Mouse (Mus musculus): ENCODE data around the gene Sgms2. TPM values are rescaled to one million over a fixed set of nuclear protein-coding genes. Genes with fewer than 3 reads are reported as not detected.

Gene Sgms2
- polyA plus RNA-seq, 1 experiment from 2014 or later = 0.87 TPM

DNA sequence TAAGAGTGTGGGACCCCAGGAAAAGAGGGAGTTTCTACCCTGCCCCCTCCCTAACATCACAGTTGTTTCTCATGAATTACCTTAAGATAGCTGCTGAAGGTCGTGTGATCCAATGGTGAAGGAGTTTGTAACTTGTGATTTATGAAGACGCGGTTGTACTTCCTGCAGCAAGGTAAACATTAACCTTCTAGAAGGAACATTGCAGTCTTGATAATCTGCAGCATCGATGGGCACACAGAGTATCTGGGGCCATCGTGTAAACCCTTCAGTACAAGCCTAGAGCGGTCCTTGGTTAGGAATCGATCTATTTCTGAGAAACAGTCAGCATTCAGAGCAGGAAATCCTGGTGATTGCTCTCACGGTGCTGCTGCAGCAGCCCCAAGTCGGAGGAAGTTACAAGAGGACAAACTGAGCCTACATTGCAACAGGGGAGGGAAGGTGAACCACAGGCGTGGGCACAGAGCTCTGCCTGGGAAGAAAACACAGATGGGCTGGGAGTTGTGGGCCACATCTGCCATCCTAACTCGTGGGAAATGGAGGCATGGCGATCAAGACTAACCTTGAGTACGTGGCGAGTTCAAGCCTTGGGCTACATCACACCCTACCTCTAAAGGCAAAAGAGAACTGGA, 13.5 kb upstream of the Sgms2 start:
- H3K4me2 ChIP-seq = no peak overlapping the region
- no peak overlapping the region for H3K4me3 ChIP-seq
- H3K27me3 ChIP-seq (replicated peaks) = no peaks in the 10 kb centered on the region
- no peak overlapping the region for H3K9ac ChIP-seq
- H3K36me3 ChIP-seq = no peaks in the 10 kb centered on the region
- no peaks in the 10 kb centered on the region for H3K9me3 ChIP-seq (replicated peaks)
- WGBS = 71% methylated on average over 14 of the region's 14 CpGs
- H3K27ac ChIP-seq (ENCODE audit: poor library complexity, severe bottlenecking) = no peak overlapping the region
- H3K4me1 ChIP-seq (replicated peaks) = no peaks in the 10 kb centered on the region
- ATAC-seq (ENCODE audit: insufficient number of reproducible peaks, low FRiP score) = no peak

DNA sequence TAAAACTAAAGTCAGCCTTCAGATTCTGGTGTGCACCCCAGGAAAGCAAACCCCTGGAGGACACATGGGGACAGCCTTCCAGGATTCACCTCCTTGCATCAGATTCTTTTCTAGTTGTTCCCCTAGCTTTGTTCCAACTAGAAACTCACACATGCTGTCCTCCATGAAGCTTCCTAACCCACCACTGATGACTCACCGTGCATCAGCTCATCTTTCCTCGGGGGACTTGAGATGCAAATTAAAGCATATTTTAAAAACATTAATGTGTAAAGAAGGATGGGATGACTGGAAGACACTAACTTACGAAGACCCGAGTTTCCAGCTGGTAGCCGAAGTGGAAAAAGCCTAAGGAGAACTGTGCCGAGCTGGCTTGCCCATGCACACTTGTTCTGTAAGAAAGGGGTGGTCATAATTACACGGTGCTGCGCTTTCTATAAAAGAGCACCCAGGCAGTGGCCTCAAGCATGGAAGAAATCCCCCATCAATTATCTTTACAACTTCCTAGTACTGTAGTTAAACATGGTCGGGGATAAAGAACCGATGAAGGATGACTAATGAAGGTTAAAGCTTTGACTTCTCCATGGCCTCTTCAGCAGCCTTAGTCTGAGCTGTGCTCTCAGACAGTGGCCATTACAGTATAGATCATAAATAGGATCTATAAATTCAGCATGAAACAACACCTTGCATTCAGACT, 10.6 kb upstream of the Sgms2 start:
- Histone ChIP-seq H3K36me3 (no peaks in the 10 kb centered on the region), H3K27ac (ENCODE audit: poor library complexity, severe bottlenecking) (no peak overlapping the region), H3K9ac (no peak overlapping the region), H3K4me2 (no peak overlapping the region), H3K4me1 (replicated peaks) (no peaks in the 10 kb centered on the region), H3K27me3 (replicated peaks) (no peaks in the 10 kb centered on the region), H3K9me3 (replicated peaks) (no peaks in the 10 kb centered on the region), H3K4me3 (no peak overlapping the region)
- WGBS = 82% methylated on average over 10 of the region's 10 CpGs
- ATAC-seq (ENCODE audit: insufficient number of reproducible peaks, low FRiP score) = no peak

DNA sequence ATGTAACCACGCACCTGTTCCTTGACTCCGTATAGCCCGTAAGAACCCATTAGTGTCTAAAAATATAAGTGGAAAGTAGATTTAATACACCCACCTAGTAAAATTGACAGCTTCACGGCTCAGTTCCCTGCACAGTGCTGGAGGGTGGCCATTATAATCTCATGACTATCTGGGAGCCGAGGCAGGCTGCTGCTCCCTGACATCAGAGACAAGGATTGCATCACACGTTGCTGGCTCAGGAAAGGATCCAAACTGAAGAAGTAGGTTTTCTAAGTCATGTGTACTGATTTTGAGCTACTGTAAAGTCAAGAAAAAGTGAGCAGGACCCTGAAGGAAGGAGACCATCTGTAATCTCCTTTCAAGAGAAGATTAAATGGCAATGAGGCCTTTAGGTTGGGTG, 8.4 kb upstream of the Sgms2 start:
- no peak overlapping the region for H3K9ac ChIP-seq
- H3K27me3 ChIP-seq (replicated peaks) = 0 out of 2 replicates have a peak, but pooled peaks cover 10% of the 10 kb centered on the region
- no peaks in the 10 kb centered on the region for H3K36me3 ChIP-seq
- H3K4me2 ChIP-seq = no peak overlapping the region
- H3K4me3 ChIP-seq = no peak overlapping the region
- WGBS = 77% methylated on average over 6 of the region's 6 CpGs
- H3K4me1 ChIP-seq (replicated peaks) = no peaks in the 10 kb centered on the region
- ATAC-seq (ENCODE audit: insufficient number of reproducible peaks, low FRiP score) = no peak
- no peaks in the 10 kb centered on the region for H3K9me3 ChIP-seq (replicated peaks)
- no peak overlapping the region for H3K27ac ChIP-seq (ENCODE audit: poor library complexity, severe bottlenecking)

DNA sequence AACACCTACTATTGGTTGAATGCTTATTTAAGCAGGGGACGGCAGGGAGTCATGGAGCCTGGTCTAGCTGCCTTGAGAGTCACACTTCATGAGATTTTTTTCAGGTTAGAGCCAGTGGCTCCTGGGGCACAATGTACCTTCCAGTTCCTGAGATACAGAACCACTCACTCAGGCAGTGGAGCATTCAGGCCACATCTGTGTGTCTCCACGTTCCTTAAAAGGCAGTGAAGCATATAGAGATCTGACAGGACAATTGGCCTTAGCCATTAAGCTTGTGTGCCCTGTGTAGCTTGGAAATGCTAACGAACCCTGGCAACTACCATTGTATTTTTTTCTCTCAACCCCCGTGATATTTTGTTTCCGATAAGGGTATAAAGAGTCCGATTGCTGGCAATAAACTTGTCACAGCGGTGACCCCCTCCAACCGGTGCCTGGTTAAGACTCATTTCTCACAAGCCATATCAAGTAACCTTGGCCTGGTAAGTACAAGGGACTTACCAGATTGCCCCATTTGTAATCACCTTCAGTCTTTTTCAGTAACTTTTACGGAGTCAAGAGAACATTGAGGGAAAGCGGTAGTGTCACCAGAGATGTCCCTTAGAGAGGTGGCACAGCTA, 5.4 kb upstream of the Sgms2 start:
- H3K4me2 ChIP-seq = no peak overlapping the region
- no peak for ATAC-seq (ENCODE audit: insufficient number of reproducible peaks, low FRiP score)
- no peaks in the 10 kb centered on the region for H3K9me3 ChIP-seq (replicated peaks)
- no peaks in the 10 kb centered on the region for H3K36me3 ChIP-seq
- WGBS = 80% methylated on average over 10 of the region's 10 CpGs
- H3K27me3 ChIP-seq (replicated peaks) = 0 out of 2 replicates have a peak, but pooled peaks cover 21% of the 10 kb centered on the region
- no peak overlapping the region for H3K27ac ChIP-seq (ENCODE audit: poor library complexity, severe bottlenecking)
- no peak overlapping the region for H3K4me3 ChIP-seq
- no peak overlapping the region for H3K9ac ChIP-seq
- no peaks in the 10 kb centered on the region for H3K4me1 ChIP-seq (replicated peaks)

DNA sequence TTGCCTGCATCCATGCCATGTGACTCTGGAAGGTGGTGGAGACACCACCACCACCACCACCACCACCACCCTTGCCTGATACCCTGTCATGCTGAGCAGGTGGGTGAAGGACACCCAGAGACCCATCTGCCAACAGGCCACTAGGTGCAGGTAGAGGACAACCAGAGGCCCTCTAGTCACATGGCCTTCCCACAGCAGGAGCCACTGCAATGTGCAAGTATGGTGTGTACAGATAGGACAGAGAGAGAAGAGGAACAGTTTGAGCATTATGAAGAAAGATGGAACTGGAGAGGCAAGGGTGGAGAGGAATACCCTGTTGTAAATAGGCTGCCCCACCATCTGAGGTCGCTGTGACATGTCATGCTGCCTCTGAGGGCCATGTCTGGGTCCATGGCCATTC, 3.9 kb upstream of the Sgms2 start:
- Histone ChIP-seq H3K9me3 (replicated peaks) (no peaks in the 10 kb centered on the region), H3K36me3 (no peaks in the 10 kb centered on the region), H3K4me2 (no peak overlapping the region), H3K4me1 (replicated peaks) (peaks cover 6% of the 10 kb centered on the region; the same call in 1 of the 2 replicates), H3K27me3 (replicated peaks) (peaks cover 31% of the 10 kb centered on the region), H3K27ac (ENCODE audit: poor library complexity, severe bottlenecking) (no peak overlapping the region), H3K4me3 (no peak overlapping the region), H3K9ac (no peak overlapping the region)
- ATAC-seq (ENCODE audit: insufficient number of reproducible peaks, low FRiP score) = no peak
- 63% methylated on average over 1 of the region's 1 CpGs for WGBS

DNA sequence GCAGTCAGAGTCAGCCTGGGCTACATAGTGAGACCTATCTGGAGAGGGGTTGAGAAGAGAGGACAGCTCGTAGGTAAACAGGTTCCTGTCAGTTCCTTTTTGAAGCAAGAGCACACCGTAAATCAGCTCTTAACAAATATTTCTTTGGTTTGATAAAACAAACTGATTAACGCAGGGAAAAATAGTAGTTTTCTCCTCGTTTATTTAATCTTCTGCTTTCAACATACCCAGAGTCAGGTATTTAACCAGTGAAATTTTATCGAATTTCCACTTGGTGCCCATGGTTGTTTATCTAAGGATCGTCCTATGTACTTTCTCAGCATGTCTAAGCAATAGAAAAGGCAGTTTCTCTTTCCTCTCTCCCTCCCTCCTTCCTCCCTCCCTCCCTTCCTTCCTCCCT, 2.0 kb upstream of the Sgms2 start:
- H3K9ac ChIP-seq = no peak overlapping the region
- H3K36me3 ChIP-seq = no peaks in the 10 kb centered on the region
- WGBS = 45% methylated on average over 6 of the region's 6 CpGs
- ATAC-seq (ENCODE audit: insufficient number of reproducible peaks, low FRiP score) = no peak
- H3K4me1 ChIP-seq (replicated peaks) = peaks cover 6% of the 10 kb centered on the region; the same call in 1 of the 2 replicates
- H3K9me3 ChIP-seq (replicated peaks) = no peaks in the 10 kb centered on the region
- no peak overlapping the region for H3K27ac ChIP-seq (ENCODE audit: poor library complexity, severe bottlenecking)
- no peak overlapping the region for H3K4me3 ChIP-seq
- peaks cover 39% of the 10 kb centered on the region for H3K27me3 ChIP-seq (replicated peaks)
- H3K4me2 ChIP-seq = no peak overlapping the region

DNA sequence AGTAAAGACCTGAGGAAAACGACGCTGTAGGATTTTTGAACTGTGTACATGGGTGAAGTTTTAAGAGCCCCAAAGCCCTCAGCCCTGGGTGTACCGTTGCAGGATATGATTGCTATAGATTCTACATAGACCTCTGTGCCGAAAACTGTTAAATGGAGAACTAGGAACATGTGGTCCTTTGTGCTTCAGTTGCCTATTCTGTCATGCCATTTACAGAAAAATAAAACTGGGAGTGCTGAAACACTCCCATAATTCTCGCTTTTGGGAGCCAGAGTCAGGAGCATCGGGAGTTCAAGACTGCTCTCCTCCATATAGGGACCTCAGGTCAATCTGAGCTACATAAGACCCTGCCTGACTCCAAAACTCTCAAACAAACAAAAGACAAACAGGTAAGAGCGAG, 769 bp upstream of the Sgms2 start:
- Histone ChIP-seq H3K27me3 (replicated peaks) (peaks cover 51% of the 10 kb centered on the region), H3K27ac (ENCODE audit: poor library complexity, severe bottlenecking) (no peak overlapping the region), H3K4me2 (no peak overlapping the region), H3K9me3 (replicated peaks) (no peaks in the 10 kb centered on the region), H3K36me3 (no peaks in the 10 kb centered on the region), H3K9ac (no peak overlapping the region), H3K4me1 (replicated peaks) (peaks cover 6% of the 10 kb centered on the region; the same call in 1 of the 2 replicates), H3K4me3 (no peak overlapping the region)
- ATAC-seq (ENCODE audit: insufficient number of reproducible peaks, low FRiP score) = no peak
- 85% methylated on average over 7 of the region's 7 CpGs for WGBS

DNA sequence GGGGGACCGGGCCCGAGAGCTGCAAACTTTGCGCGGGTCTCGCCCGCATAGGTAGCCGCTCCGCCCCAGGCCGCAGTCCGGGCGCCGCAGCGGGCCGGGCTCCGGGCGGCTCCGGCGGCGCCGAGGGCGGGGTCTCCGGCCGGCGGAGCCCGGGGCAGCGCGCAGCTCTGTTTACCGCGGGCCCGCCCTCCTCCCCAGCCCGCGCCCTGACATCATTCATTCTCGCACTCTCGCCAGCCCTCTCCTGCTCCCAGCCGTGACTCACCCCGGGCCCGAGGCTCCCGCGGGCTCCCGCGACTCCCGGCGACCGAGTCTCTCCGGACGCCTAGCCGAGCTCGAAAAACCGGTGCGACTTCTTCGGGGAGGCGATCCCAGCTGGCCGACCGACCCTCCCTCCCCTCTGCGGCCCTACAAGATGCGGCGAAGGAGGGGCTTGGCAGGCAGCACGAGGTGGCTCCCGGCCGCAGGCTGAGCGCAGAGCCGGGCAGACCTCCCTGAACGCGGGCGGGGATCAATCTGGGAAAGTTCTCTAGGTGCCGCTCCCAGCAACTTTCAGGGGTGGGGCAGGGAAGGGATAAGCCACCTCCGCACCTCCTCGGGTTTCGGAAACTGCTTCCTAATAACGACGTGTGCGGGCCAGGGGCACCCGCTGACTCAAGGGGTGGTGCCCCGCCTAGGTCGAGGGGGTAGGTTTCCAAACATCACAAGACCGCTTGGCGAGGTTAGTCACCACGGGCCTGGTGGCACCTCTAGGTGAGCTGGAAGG, 885 bp downstream of the Sgms2 start:
- Histone ChIP-seq H3K9ac (peak overlapping the region; percentile 80), H3K36me3 (no peaks in the 10 kb centered on the region), H3K27me3 (replicated peaks) (peaks cover 48% of the 10 kb centered on the region), H3K4me2 (peak overlapping the region; percentile 96), H3K27ac (ENCODE audit: poor library complexity, severe bottlenecking) (no peak overlapping the region), H3K4me3 (peak overlapping the region; percentile 75), H3K9me3 (replicated peaks) (no peaks in the 10 kb centered on the region), H3K4me1 (replicated peaks) (peaks cover 6% of the 10 kb centered on the region; the same call in 1 of the 2 replicates)
- ATAC-seq (ENCODE audit: insufficient number of reproducible peaks, low FRiP score) = peak; percentile 89
- WGBS = under 1% methylated on average over 78 of the region's 78 CpGs

DNA sequence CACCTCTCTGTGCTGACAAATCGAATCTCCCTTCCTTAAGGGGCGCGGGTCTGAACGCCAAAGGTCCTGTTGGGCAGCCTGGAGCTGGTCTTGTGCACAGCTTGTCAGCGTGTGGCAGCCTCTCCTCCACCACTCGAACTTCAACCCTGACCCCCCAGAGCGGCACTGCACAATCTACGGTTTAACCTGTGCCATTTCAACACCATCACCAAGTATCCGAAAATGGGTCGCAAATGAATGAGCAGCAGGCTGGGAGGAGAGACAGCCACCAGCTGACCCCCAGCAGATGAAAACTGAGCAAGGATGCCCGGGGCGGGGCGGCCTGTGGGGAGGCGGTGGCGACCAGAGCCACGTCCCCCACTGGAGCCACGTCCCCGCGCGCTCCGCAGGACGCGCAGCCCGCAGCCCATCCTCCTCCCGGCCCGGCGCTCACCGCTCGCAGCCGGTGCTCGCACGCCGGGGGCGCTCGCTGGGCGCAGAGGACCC, 1.5 kb downstream of the Sgms2 start:
- Histone ChIP-seq H3K27me3 (replicated peaks) (peaks cover 42% of the 10 kb centered on the region), H3K9me3 (replicated peaks) (no peaks in the 10 kb centered on the region), H3K27ac (ENCODE audit: poor library complexity, severe bottlenecking) (no peak overlapping the region), H3K9ac (peak overlapping the region; percentile 80), H3K4me2 (peak overlapping the region; percentile 96), H3K4me3 (peak overlapping the region; percentile 75), H3K4me1 (replicated peaks) (peaks cover 6% of the 10 kb centered on the region; the same call in 1 of the 2 replicates), H3K36me3 (no peaks in the 10 kb centered on the region)
- ATAC-seq (ENCODE audit: insufficient number of reproducible peaks, low FRiP score) = peak; percentile 56
- under 1% methylated on average over 36 of the region's 36 CpGs for WGBS

DNA sequence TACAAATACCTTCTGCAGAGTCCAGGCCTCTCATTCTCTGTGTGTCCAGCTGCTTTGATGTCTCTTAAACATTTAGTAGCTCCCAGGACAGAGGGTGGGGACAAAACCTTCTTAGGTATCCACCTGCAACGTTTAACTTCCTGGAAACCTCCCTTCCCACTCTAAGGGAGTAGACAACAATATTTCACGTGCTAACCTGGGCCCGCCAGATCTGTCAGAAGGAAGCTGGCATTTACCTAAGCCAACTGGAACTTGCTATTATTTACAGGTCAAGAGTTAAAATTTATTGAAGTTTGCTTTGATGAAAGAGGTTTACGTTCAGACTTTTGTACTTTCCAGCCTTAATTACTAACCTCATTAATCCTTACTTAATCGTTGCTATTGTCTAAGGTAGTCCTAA, 2.2 kb downstream of the Sgms2 start:
- Histone ChIP-seq H3K27me3 (replicated peaks) (peaks cover 42% of the 10 kb centered on the region), H3K36me3 (no peaks in the 10 kb centered on the region), H3K27ac (ENCODE audit: poor library complexity, severe bottlenecking) (no peak overlapping the region), H3K4me2 (no peak overlapping the region; the same call in 1 of the 2 replicates), H3K4me1 (replicated peaks) (peaks cover 6% of the 10 kb centered on the region; the same call in 1 of the 2 replicates), H3K9me3 (replicated peaks) (no peaks in the 10 kb centered on the region), H3K9ac (no peak overlapping the region), H3K4me3 (no peak overlapping the region)
- WGBS = 39% methylated on average over 5 of the region's 5 CpGs
- ATAC-seq (ENCODE audit: insufficient number of reproducible peaks, low FRiP score) = no peak

DNA sequence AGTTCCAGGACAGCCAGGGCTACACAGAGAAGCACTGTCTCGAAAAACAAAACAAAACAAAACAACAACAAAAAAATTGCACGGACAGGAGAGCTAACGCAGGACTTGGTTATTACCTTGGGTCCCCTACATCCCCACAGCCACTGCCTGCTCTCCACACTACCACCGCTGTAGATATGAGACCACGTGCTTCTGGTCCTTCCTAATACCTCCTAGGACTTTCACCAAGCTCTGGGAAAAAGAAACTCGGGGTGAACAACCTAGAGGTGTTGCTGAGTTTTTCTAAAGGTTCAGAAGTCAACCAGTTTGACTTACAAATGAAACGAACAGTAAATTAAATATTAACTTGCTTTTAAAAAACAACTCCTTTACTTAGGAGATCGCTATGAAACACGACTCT, 2.8 kb downstream of the Sgms2 start:
- H3K36me3 ChIP-seq = no peaks in the 10 kb centered on the region
- H3K4me3 ChIP-seq = no peak overlapping the region
- H3K4me2 ChIP-seq = no peak overlapping the region
- 66% methylated on average over 9 of the region's 9 CpGs for WGBS
- H3K9me3 ChIP-seq (replicated peaks) = no peaks in the 10 kb centered on the region
- no peak for ATAC-seq (ENCODE audit: insufficient number of reproducible peaks, low FRiP score)
- H3K9ac ChIP-seq = no peak overlapping the region
- no peak overlapping the region for H3K27ac ChIP-seq (ENCODE audit: poor library complexity, severe bottlenecking)
- H3K27me3 ChIP-seq (replicated peaks) = peaks cover 42% of the 10 kb centered on the region
- peaks cover 6% of the 10 kb centered on the region; the same call in 1 of the 2 replicates for H3K4me1 ChIP-seq (replicated peaks)

Data from heart, embryonic 12.5 days (tissue).